Mouse (Mus musculus): ENCODE data around the gene Fiz1. TPM values are rescaled to one million over a fixed set of nuclear protein-coding genes. Genes with fewer than 3 reads are reported as not detected.
"Not testable (repeated sequence)": the region's sequence is repeated elsewhere in the genome, so short reads cannot be mapped to it uniquely, and the experiment has no call there.

Gene Fiz1
- polyA plus RNA-seq, 1 experiment from 2014 or later, result 67.0 TPM

DNA sequence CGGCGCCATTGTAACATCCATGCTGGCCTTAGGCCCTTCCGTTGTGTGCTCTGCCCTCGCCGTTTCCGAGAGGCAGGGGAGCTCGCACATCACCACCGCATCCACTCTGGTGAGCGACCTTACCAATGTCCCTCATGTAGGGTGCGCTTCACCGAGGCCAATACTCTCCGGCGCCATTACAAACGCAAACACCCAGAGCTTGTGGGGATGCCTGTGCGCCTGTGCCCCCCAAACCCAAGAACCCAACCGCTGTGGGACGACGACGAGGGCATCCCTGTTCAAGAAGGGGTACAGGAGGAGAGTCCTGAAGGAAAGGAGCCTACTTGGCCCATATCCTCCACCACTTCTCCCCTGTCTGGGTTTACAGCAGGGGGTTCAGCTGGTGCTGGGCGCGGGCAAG, 3.4 kb upstream of the Fiz1 start:
- Histone ChIP-seq H3K4me2 (ENCODE audit: low read depth, low read length, severe bottlenecking) (no peak overlapping the region), H3K4me1 (replicated peaks; ENCODE audit: control insufficient read depth, insufficient read depth, low read length) (peaks cover 6% of the 10 kb centered on the region), H3K9ac (ENCODE audit: low read length) (no peak overlapping the region), H3K36me3 (ENCODE audit: control insufficient read depth, insufficient read depth, low read length) (no peaks in the 10 kb centered on the region; the same call in 1 of the 2 replicates), H3K27me3 (ENCODE audit: control insufficient read depth, insufficient read depth, low read length) (no peaks in the 10 kb centered on the region), H3K27ac (ENCODE audit: low read depth, low read length) (no peak overlapping the region), H3K9me3 (ENCODE audit: control insufficient read depth, low read length) (no peaks in the 10 kb centered on the region), H3K4me3 (ENCODE audit: low read depth, low read length) (no peak overlapping the region)
- DNase-seq (ENCODE audit: low spot score), result no peak
- no peak for ATAC-seq (replicated peaks; ENCODE audit: low FRiP score)
- WGBS, result 94% methylated on average over 21 of the region's 21 CpGs

DNA sequence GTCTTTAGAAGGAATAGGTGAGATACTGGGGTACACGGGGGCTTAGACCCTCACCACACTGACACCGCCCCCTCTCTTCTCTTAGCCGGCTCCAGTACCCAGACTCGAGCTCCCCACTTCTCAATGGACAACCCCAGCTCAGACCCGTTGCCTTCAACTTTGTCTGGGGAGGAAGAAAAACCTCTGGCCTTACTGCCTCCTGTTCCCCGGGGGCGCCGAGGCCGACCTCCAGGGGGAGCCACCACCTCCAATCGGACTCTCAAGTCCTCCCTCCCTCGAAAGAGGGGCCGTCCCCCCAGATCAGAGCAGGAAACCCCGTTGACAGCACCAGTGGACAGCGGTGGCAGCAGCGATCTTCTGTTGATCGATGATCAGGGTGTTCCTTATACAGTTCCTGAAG, 2.9 kb upstream of the Fiz1 start:
- Histone ChIP-seq H3K9me3 (ENCODE audit: control insufficient read depth, low read length) (no peaks in the 10 kb centered on the region), H3K4me2 (ENCODE audit: low read depth, low read length, severe bottlenecking) (no peak overlapping the region), H3K36me3 (ENCODE audit: control insufficient read depth, insufficient read depth, low read length) (peaks cover 3% of the 10 kb centered on the region; the same call in 1 of the 2 replicates), H3K27ac (ENCODE audit: low read depth, low read length) (no peak overlapping the region), H3K4me1 (replicated peaks; ENCODE audit: control insufficient read depth, insufficient read depth, low read length) (peaks cover 6% of the 10 kb centered on the region), H3K4me3 (ENCODE audit: low read depth, low read length) (no peak overlapping the region), H3K27me3 (ENCODE audit: control insufficient read depth, insufficient read depth, low read length) (no peaks in the 10 kb centered on the region), H3K9ac (ENCODE audit: low read length) (no peak overlapping the region)
- ATAC-seq (replicated peaks; ENCODE audit: low FRiP score), result no peak
- 91% methylated on average over 16 of the region's 16 CpGs for WGBS
- DNase-seq (ENCODE audit: low spot score), result no peak

DNA sequence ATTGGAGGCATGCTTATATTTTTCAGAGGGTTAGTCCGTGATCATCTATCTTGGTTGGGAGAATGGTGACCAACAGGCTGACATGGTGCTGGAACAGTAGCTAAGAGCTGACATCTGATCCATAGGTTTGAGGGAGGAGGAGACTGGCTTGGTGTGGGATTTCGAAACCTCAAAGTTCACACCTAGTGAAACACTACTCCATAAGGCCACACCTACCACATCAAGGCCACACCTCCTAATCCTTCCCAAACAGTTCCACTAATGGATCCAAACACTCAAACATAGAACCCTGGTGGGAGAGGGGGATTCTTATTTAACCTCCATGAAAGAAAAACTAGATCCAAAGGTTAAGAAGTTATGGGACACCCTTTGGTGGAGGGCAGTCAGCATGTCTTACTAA, 2.4 kb upstream of the Fiz1 start:
- Histone ChIP-seq H3K4me3 (ENCODE audit: low read depth, low read length) (no peak overlapping the region), H3K4me1 (replicated peaks; ENCODE audit: control insufficient read depth, insufficient read depth, low read length) (peaks cover 6% of the 10 kb centered on the region), H3K27ac (ENCODE audit: low read depth, low read length) (no peak overlapping the region), H3K9me3 (ENCODE audit: control insufficient read depth, low read length) (no peaks in the 10 kb centered on the region), H3K4me2 (ENCODE audit: low read depth, low read length, severe bottlenecking) (no peak overlapping the region), H3K9ac (ENCODE audit: low read length) (no peak overlapping the region), H3K27me3 (ENCODE audit: control insufficient read depth, insufficient read depth, low read length) (no peaks in the 10 kb centered on the region), H3K36me3 (ENCODE audit: control insufficient read depth, insufficient read depth, low read length) (peaks cover 6% of the 10 kb centered on the region; the same call in 1 of the 2 replicates)
- ATAC-seq (replicated peaks; ENCODE audit: low FRiP score), result no peak
- DNase-seq (ENCODE audit: low spot score), result no peak
- 94% methylated on average over 2 of the region's 2 CpGs for WGBS

DNA sequence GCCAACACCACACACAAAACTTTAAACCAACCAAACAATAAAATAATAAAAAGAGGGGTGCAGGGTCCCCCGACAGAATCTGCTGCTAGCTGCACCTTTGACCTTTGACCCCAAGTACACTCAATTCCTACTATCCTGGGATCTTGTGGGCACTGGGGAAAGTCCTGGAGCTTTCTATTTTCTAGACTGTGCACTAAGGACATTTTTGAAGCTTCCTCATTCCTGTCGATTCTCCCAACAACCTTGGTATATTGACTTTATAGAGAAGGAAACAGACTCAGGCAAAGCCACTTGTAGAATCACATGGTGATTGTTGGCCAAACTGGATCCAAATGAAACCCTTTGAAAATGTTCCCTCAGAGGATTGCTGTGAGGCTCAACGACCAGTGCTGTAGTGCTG, 1.6 kb upstream of the Fiz1 start:
- DNase-seq (ENCODE audit: low spot score) (no peak), ATAC-seq (replicated peaks; ENCODE audit: low FRiP score) (no peak)
- H3K9ac ChIP-seq (ENCODE audit: low read length), result peak overlapping the region; percentile 84
- H3K4me2 ChIP-seq (ENCODE audit: low read depth, low read length, severe bottlenecking), result peak overlapping the region; percentile 63
- peak overlapping the region; percentile 99 for H3K27ac ChIP-seq (ENCODE audit: low read depth, low read length)
- peaks cover 14% of the 10 kb centered on the region for H3K36me3 ChIP-seq (ENCODE audit: control insufficient read depth, insufficient read depth, low read length)
- 72% methylated on average over 3 of the region's 3 CpGs for WGBS
- no peaks in the 10 kb centered on the region for H3K9me3 ChIP-seq (ENCODE audit: control insufficient read depth, low read length)
- H3K4me3 ChIP-seq (ENCODE audit: low read depth, low read length), result peak overlapping the region; percentile 60
- H3K27me3 ChIP-seq (ENCODE audit: control insufficient read depth, insufficient read depth, low read length), result no peaks in the 10 kb centered on the region
- H3K4me1 ChIP-seq (replicated peaks; ENCODE audit: control insufficient read depth, insufficient read depth, low read length), result peaks cover 4% of the 10 kb centered on the region

DNA sequence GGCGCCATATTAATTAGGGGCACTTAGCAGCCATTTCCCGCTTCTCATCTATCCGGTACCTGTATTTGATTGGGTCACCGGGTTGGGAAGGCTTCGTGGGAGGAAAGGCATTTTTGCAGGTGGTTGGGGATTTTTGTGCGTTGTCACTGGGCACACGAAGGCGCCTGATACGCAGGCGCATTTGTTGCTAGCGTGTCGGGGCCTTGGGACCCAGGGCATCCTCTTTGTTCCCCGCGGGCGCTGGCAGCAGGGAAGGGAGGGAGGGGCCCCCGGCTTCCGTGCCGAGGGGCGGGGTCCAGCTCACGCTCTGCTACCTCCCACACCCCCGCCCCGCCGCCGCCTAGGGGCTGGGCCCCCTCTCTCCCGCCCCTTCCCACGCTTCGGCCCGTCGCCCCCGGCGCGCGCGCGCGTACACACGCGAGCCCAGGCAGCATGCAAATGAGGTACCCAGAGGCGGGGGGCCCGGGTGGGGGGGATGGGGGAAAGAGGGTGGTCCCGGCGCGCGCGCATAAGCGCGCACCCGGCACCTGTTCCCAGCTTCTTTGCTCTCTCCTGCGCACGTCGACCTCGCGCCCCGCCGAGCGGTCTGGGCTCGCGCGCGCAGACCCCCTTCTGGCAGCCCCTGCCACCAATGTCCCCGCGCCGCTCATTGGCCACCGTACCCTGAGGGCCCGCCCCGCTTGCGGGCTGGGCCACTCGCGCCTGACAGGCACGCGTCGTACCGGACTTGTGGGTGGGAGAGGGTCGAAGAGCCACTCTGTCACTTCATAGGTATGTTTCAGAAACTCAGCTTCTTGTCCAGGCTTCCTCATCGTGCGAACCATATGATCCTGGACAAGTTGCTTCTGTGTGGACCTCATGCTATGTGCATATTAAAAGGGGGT, 863 bp upstream of the Fiz1 start, which contains the start of gene Gm44973:
Gene Gm44973, plus strand, starts transcription at position 379 of the 884 bp plus-strand sequence.
- ATAC-seq (replicated peaks; ENCODE audit: low FRiP score), result peak; percentile 83
- WGBS, result under 1% methylated on average over 57 of the region's 76 CpGs
- peak within 1 kb of the TSS; percentile 84 for H3K9ac ChIP-seq (ENCODE audit: low read length)
- no peaks in the 10 kb centered on the region for H3K9me3 ChIP-seq (ENCODE audit: control insufficient read depth, low read length)
- peak within 1 kb of the TSS; percentile 99 for H3K27ac ChIP-seq (ENCODE audit: low read depth, low read length)
- H3K27me3 ChIP-seq (ENCODE audit: control insufficient read depth, insufficient read depth, low read length), result no peaks in the 10 kb centered on the region
- H3K4me2 ChIP-seq (ENCODE audit: low read depth, low read length, severe bottlenecking), result peak within 1 kb of the TSS; percentile 63
- peak; percentile 99 for DNase-seq (ENCODE audit: low spot score)
- peaks cover 18% of the 10 kb centered on the region for H3K36me3 ChIP-seq (ENCODE audit: control insufficient read depth, insufficient read depth, low read length)
- H3K4me1 ChIP-seq (replicated peaks; ENCODE audit: control insufficient read depth, insufficient read depth, low read length), result peaks cover 3% of the 10 kb centered on the region
- H3K4me3 ChIP-seq (ENCODE audit: low read depth, low read length), result peak within 1 kb of the TSS; percentile 60

DNA sequence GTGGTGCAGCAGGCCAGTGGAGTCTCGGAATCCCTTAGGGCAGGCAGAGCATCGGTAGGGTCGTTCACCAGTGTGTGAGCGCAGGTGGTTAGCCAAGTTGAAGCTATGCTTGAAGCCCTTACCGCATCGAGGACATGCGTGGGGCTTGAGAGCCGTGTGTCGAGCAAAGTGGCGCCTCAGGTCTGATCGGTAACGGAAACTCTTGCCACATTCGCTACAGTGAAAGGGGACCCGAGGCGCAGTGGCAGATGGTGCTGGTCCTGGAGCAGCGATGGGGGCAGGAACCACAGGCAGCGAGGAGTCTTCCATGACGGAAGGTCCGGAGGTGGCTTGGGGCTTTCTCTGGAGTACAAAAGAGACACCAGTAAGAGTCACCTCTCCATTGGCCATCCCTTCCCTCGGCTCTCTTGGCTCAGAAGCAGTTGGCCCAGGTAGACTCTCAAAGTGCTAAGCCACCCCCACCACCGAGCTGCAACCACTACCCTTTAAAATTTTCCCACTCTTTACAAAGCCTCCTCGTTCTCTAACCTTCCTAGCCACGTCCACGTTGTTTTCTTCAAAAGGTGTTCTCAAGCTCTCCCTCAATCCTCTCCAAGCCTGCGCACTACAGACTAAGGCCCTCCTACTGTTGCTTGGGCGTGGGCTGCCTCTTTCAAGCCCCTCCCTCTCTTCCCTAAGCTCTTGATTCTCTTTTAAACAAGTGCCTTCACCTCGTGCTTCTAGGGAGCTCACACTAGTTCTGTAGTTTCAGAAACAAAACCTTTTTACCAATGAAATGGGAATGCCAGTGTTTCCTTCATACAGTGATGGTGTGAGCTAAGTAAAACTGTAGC, 1.6 kb downstream of the Fiz1 start:
- H3K27ac ChIP-seq (ENCODE audit: low read depth, low read length), result no peak overlapping the region
- 92% methylated on average over 27 of the region's 27 CpGs for WGBS
- H3K27me3 ChIP-seq (ENCODE audit: control insufficient read depth, insufficient read depth, low read length), result no peaks in the 10 kb centered on the region
- H3K9ac ChIP-seq (ENCODE audit: low read length), result no peak overlapping the region; the same call in 1 of the 2 replicates
- H3K36me3 ChIP-seq (ENCODE audit: control insufficient read depth, insufficient read depth, low read length), result peaks cover 31% of the 10 kb centered on the region
- no peaks in the 10 kb centered on the region for H3K9me3 ChIP-seq (ENCODE audit: control insufficient read depth, low read length)
- ATAC-seq (replicated peaks; ENCODE audit: low FRiP score) (no peak), DNase-seq (ENCODE audit: low spot score) (no peak)
- H3K4me2 ChIP-seq (ENCODE audit: low read depth, low read length, severe bottlenecking), result peak overlapping the region; percentile 54; the same call in 1 of the 2 replicates
- peaks cover 3% of the 10 kb centered on the region for H3K4me1 ChIP-seq (replicated peaks; ENCODE audit: control insufficient read depth, insufficient read depth, low read length)
- peak overlapping the region; percentile 60; the same call in 1 of the 2 replicates for H3K4me3 ChIP-seq (ENCODE audit: low read depth, low read length)

DNA sequence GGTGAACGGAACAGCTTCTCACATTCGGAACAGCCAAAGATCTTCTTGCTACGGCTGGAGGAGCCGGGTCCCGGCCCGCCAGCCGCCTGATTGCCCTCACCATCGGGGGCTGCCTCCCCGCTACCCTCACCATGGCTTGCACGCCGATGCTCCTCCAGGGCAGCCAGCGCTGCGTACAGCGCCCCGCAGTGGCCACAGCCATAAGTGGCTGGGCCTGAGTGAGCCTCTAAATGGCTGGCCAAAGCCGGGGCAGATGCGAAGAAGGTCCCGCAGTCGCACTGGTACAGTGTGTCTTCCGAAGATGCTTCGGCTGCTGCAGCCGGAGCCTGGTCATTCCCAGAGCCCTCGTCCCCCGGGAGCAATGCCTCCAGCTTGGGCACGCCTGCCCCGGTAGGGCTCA, 6.3 kb downstream of the Fiz1 start:
- WGBS, result 97% methylated on average over 26 of the region's 26 CpGs
- Histone ChIP-seq H3K4me2 (ENCODE audit: low read depth, low read length, severe bottlenecking) (no peak overlapping the region), H3K27ac (ENCODE audit: low read depth, low read length) (no peak overlapping the region), H3K4me3 (ENCODE audit: low read depth, low read length) (no peak overlapping the region), H3K36me3 (ENCODE audit: control insufficient read depth, insufficient read depth, low read length) (peaks cover 40% of the 10 kb centered on the region), H3K27me3 (ENCODE audit: control insufficient read depth, insufficient read depth, low read length) (no peaks in the 10 kb centered on the region), H3K9me3 (ENCODE audit: control insufficient read depth, low read length) (no peaks in the 10 kb centered on the region), H3K9ac (ENCODE audit: low read length) (no peak overlapping the region), H3K4me1 (replicated peaks; ENCODE audit: control insufficient read depth, insufficient read depth, low read length) (peaks cover 2% of the 10 kb centered on the region; the same call in 1 of the 2 replicates)
- DNase-seq (ENCODE audit: low spot score) (no peak), ATAC-seq (replicated peaks; ENCODE audit: low FRiP score) (no peak; the same call in 1 of the 2 replicates)

DNA sequence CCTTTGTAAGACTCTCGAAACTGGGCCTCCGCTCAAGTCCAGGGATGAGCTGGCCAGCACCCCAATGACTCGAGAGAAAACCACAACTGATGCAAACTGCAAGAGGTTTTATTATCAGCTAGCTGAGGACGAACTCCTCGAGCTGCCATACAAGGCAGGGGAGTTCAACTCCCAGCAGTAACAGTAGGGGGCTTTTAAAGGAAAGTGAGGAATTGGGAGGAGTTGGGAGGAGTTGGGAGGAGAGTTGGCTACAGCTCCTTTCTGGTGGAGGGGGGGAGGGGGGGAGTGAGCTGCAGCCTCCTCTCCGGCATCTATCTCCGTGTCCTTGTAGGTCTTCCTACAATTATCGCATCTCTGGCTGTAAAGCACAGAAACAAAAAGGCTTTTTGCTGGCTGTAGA, 11.6 kb downstream of the Fiz1 start:
- H3K9ac ChIP-seq (ENCODE audit: low read length); H3K4me2 ChIP-seq (ENCODE audit: low read depth, low read length, severe bottlenecking); H3K27ac ChIP-seq (ENCODE audit: low read depth, low read length); H3K27me3 ChIP-seq (ENCODE audit: control insufficient read depth, insufficient read depth, low read length); H3K36me3 ChIP-seq (ENCODE audit: control insufficient read depth, insufficient read depth, low read length); H3K4me1 ChIP-seq (replicated peaks; ENCODE audit: control insufficient read depth, insufficient read depth, low read length); ATAC-seq (replicated peaks; ENCODE audit: low FRiP score); DNase-seq (ENCODE audit: low spot score); H3K9me3 ChIP-seq (ENCODE audit: control insufficient read depth, low read length); H3K4me3 ChIP-seq (ENCODE audit: low read depth, low read length): not testable (repeated sequence)
- WGBS, result 70% methylated on average over 8 of the region's 8 CpGs
